Mouse (Mus musculus) midbrain, embryonic 13.5 days (tissue): ENCODE data around the gene Hist1h2ag. TPM values are rescaled to one million over a fixed set of nuclear protein-coding genes. Genes with fewer than 3 reads are reported as not detected.
A peak's percentile ranks its signal among the peaks of the same experiment; 100 is the strongest.
"Not testable (repeated sequence)": the region's sequence is repeated elsewhere in the genome, so short reads cannot be mapped to it uniquely, and the experiment has no call there.

Experiments
- ATAC-seq: fragments of 200-750 bp; cut with Nextera tagmentation; 2 replicates; pipeline ENCODE4 v1.8.0; 2017; ENCODE audit warnings: mild to moderate bottlenecking, moderate TSS enrichment, moderate library complexity
- H3K27ac ChIP-seq: fragments of 300-500 bp; sonication (generic); 2 replicates; pipeline ENCODE4 v1.5.1; 2015; ENCODE audit warnings: inconsistent platforms, mild to moderate bottlenecking, moderate library complexity
- H3K27me3 ChIP-seq: fragments of 300-500 bp; sonication (generic); 2 replicates; pipeline ENCODE4 v1.6.1; 2015; ENCODE audit warnings: mild to moderate bottlenecking, inconsistent platforms
- H3K36me3 ChIP-seq: fragments of 300-500 bp; sonication (generic); 2 replicates; pipeline ENCODE4 v1.6.1; 2015; ENCODE audit warnings: mild to moderate bottlenecking, inconsistent platforms
- H3K4me1 ChIP-seq: fragments of 300-500 bp; sonication (generic); replicated peaks from 2 replicates; pipeline ENCODE4 v1.6.1; 2015; ENCODE audit warnings: inconsistent platforms
- H3K4me2 ChIP-seq: fragments of 300-500 bp; sonication (generic); replicated peaks from 2 replicates; pipeline ENCODE4 v1.6.1; 2015; ENCODE audit warnings: moderate library complexity, mild to moderate bottlenecking, inconsistent platforms
- H3K4me3 ChIP-seq: fragments of 300-500 bp; sonication (generic); replicated peaks from 2 replicates; pipeline ENCODE4 v1.5.1; 2015; ENCODE audit warnings: mild to moderate bottlenecking, inconsistent platforms
- H3K9ac ChIP-seq: fragments of 300-500 bp; sonication (generic); replicated peaks from 2 replicates; pipeline ENCODE4 v1.6.1; 2015; ENCODE audit warnings: mild to moderate bottlenecking, inconsistent platforms
- H3K9me3 ChIP-seq: fragments of 300-500 bp; sonication (generic); 2 replicates; pipeline ENCODE4 v1.6.1; 2016; ENCODE audit warnings: mild to moderate bottlenecking, inconsistent platforms
- WGBS: fragments of 180-500 bp; shearing (Covaris S2); methylation state at CpG from one replicate; pipeline ENCODE4 v1.1.7; 2015; 5-methylcytosine and 5-hydroxymethylcytosine counted together
- polyA plus RNA-seq: library from polyadenylated mRNA; unstranded; fragments of >200 nt; fragmentation: Nextera tagmentation; extraction: Ambion mirVana; gene quantifications from 2 replicates; pipeline ENCODE4 v1.2.1, GENCODE M21; 2015

Gene Hist1h2ag
- polyA plus RNA-seq, 1 experiment from 2014 or later = 21.2 TPM

- no peaks in the 10 kb centered on the region for H3K27me3 ChIP-seq
- peak; percentile 32 for ATAC-seq
- WGBS = under 1% methylated on average over 13 of the region's 14 CpGs
- peak overlapping the region; percentile 62 for H3K9ac ChIP-seq
- no peaks in the 10 kb centered on the region for H3K9me3 ChIP-seq
- H3K4me1 ChIP-seq = peaks cover 27% of the 10 kb centered on the region
- peak overlapping the region; percentile 67 for H3K4me2 ChIP-seq
- peak overlapping the region; percentile 43 for H3K4me3 ChIP-seq
- peak overlapping the region; percentile 84 for H3K27ac ChIP-seq
- no peaks in the 10 kb centered on the region for H3K36me3 ChIP-seq
Measured at GRCm38 (mm10) chr13:22043503-22044431, 1.0 kb upstream of the Hist1h2ag start.

- Histone ChIP-seq H3K9ac (peak overlapping the region; percentile 59), H3K4me1 (peaks cover 27% of the 10 kb centered on the region), H3K4me2 (peak overlapping the region; percentile 84), H3K27me3 (no peaks in the 10 kb centered on the region), H3K27ac (peak overlapping the region; percentile 81), H3K36me3 (no peaks in the 10 kb centered on the region), H3K9me3 (no peaks in the 10 kb centered on the region), H3K4me3 (peak overlapping the region; percentile 42)
- WGBS = 2% methylated on average over 13 of the region's 13 CpGs
- no peak for ATAC-seq
Measured at GRCm38 (mm10) chr13:22041651-22042567, 835 bp downstream of the Hist1h2ag start.

GRCm38 (mm10) chr13:22041142-22041536 lies 1.6 kb downstream of the Hist1h2ag start, which contains the start of gene Hist1h4i:
Hist1h4i (minus strand) TSS chr13:22041362.
- Histone ChIP-seq H3K27ac (peak within 1 kb of the TSS; percentile 90), H3K4me3 (peak within 1 kb of the TSS; percentile 47), H3K4me1 (peaks cover 34% of the 10 kb centered on the region), H3K9ac (peak within 1 kb of the TSS; percentile 69), H3K4me2 (peak within 1 kb of the TSS; percentile 84)
- not testable (repeated sequence) for H3K27me3 ChIP-seq, H3K36me3 ChIP-seq, H3K9me3 ChIP-seq
- 1% methylated on average over 24 of the region's 27 CpGs for WGBS
- peak; percentile 49 for ATAC-seq

GRCm38 (mm10) chr13:22040464-22041141 lies 2.1 kb downstream of the Hist1h2ag start:
- H3K4me2 ChIP-seq = peak overlapping the region; percentile 84
- peak; percentile 37 for ATAC-seq
- peak overlapping the region; percentile 69 for H3K9ac ChIP-seq
- H3K27ac ChIP-seq = peak overlapping the region; percentile 90
- WGBS = under 1% methylated on average over 24 of the region's 24 CpGs
- peak overlapping the region; percentile 47 for H3K4me3 ChIP-seq
- no peaks in the 10 kb centered on the region for H3K36me3 ChIP-seq
- H3K27me3 ChIP-seq = no peaks in the 10 kb centered on the region
- peaks cover 35% of the 10 kb centered on the region for H3K4me1 ChIP-seq
- no peaks in the 10 kb centered on the region for H3K9me3 ChIP-seq

GRCm38 (mm10) chr13:22039951-22040463 lies 2.7 kb downstream of the Hist1h2ag start:
- peak overlapping the region; percentile 90 for H3K27ac ChIP-seq

GRCm38 (mm10) chr13:22039364-22039763 lies 3.4 kb downstream of the Hist1h2ag start:
- no peak for ATAC-seq
- Histone ChIP-seq H3K27ac (no peak overlapping the region), H3K4me2 (no peak overlapping the region), H3K4me1 (peaks cover 41% of the 10 kb centered on the region), H3K9me3 (no peaks in the 10 kb centered on the region), H3K36me3 (no peaks in the 10 kb centered on the region), H3K27me3 (no peaks in the 10 kb centered on the region), H3K9ac (no peak overlapping the region), H3K4me3 (no peak overlapping the region)
- 65% methylated on average over 5 of the region's 5 CpGs for WGBS

More at GRCm38 (mm10) chr13:22039951-22040463, 2.7 kb downstream of the Hist1h2ag start:
- Histone ChIP-seq H3K4me3 (peak overlapping the region; percentile 47), H3K36me3 (no peaks in the 10 kb centered on the region), H3K27me3 (no peaks in the 10 kb centered on the region), H3K4me2 (peak overlapping the region; percentile 84), H3K4me1 (peaks cover 36% of the 10 kb centered on the region), H3K9ac (peak overlapping the region; percentile 69; the same call in 1 of the 2 replicates), H3K9me3 (no peaks in the 10 kb centered on the region)
- no peak for ATAC-seq
- WGBS = 5% methylated on average over 2 of the region's 2 CpGs

- no peak overlapping the region for H3K27ac ChIP-seq
Measured at GRCm38 (mm10) chr13:22037415-22037814, 5.3 kb downstream of the Hist1h2ag start.

GRCm38 (mm10) chr13:22036986-22037385 lies 5.8 kb downstream of the Hist1h2ag start:
- ATAC-seq = no peak
- H3K36me3 ChIP-seq = no peaks in the 10 kb centered on the region
- peaks cover 35% of the 10 kb centered on the region for H3K4me1 ChIP-seq
- peak overlapping the region; percentile 43 for H3K4me3 ChIP-seq
- H3K27ac ChIP-seq = no peak overlapping the region; the same call in 1 of the 2 replicates
- no peaks in the 10 kb centered on the region for H3K27me3 ChIP-seq
- H3K9ac ChIP-seq = peak overlapping the region; percentile 57
- 61% methylated on average over 3 of the region's 3 CpGs for WGBS
- peak overlapping the region; percentile 70 for H3K4me2 ChIP-seq
- no peaks in the 10 kb centered on the region for H3K9me3 ChIP-seq

More at GRCm38 (mm10) chr13:22037415-22037814, 5.3 kb downstream of the Hist1h2ag start:
- no peaks in the 10 kb centered on the region for H3K36me3 ChIP-seq
- ATAC-seq = no peak
- no peak overlapping the region for H3K9ac ChIP-seq
- no peaks in the 10 kb centered on the region for H3K27me3 ChIP-seq
- no peak overlapping the region for H3K4me3 ChIP-seq
- WGBS = 84% methylated on average over 2 of the region's 2 CpGs
- no peaks in the 10 kb centered on the region for H3K9me3 ChIP-seq
- H3K4me2 ChIP-seq = no peak overlapping the region
- peaks cover 39% of the 10 kb centered on the region for H3K4me1 ChIP-seq

- Histone ChIP-seq H3K4me2 (peak overlapping the region; percentile 70), H3K9me3 (no peaks in the 10 kb centered on the region), H3K9ac (peak overlapping the region; percentile 57), H3K27me3 (no peaks in the 10 kb centered on the region), H3K4me3 (peak overlapping the region; percentile 43), H3K27ac (peak overlapping the region; percentile 75), H3K36me3 (no peaks in the 10 kb centered on the region), H3K4me1 (peaks cover 31% of the 10 kb centered on the region)
- peak; percentile 27; the same call in 1 of the 2 replicates for ATAC-seq
- WGBS = 2% methylated on average over 22 of the region's 23 CpGs
Measured at GRCm38 (mm10) chr13:22036149-22036956, 6.4 kb downstream of the Hist1h2ag start.

- H3K36me3 ChIP-seq, H3K9me3 ChIP-seq, H3K27me3 ChIP-seq: not testable (repeated sequence)
- under 1% methylated on average over 24 of the region's 69 CpGs for WGBS
- Histone ChIP-seq H3K4me2 (peak within 1 kb of the TSS; percentile 70), H3K9ac (peak within 1 kb of the TSS; percentile 57), H3K4me3 (peak within 1 kb of the TSS; percentile 43), H3K4me1 (peaks cover 27% of the 10 kb centered on the region), H3K27ac (peak within 1 kb of the TSS; percentile 80)
- peak; percentile 98 for ATAC-seq
Measured at GRCm38 (mm10) chr13:22035267-22036148, 7.2 kb downstream of the Hist1h2ag start, which contains the start of the genes Hist1h2ah and Hist1h2bk. Hist1h2ah (minus strand) TSS chr13:22035568. Hist1h2bk (plus strand) TSS chr13:22035870.
